Mouse (Mus musculus): Measurements from ENCODE around the gene Bcar3. TPM values are rescaled to one million over a fixed set of nuclear protein-coding genes. Genes with fewer than 3 reads are reported as not detected.

The Bcar3 gene
- total and polyA plus RNA-seq, 3 experiments = not detected

- no peaks in the 10 kb centered on the region for H3K36me3 ChIP-seq (ENCODE audit: control insufficient read depth in 1 of 2, insufficient read depth in 2 of 2, low read length in 2 of 2)
- H3K27ac ChIP-seq (ENCODE audit: control insufficient read depth, low read depth, low read length) = no peak overlapping the region
- no peaks in the 10 kb centered on the region for H3K79me2 ChIP-seq (ENCODE audit: control insufficient read depth, insufficient read depth, low read length, poor library complexity)
- no peak overlapping the region for H3K4me3 ChIP-seq (ENCODE audit: control insufficient read depth in 1 of 2, insufficient read depth in 1 of 2, low read depth in 2 of 2, low read length in 2 of 2)
- TF ChIP-seq CTCF (IDR thresholded peaks at IDR 0.05 in 2 of 3, conservative IDR thresholded peaks at IDR 0.05 in 1 of 3; ENCODE audit: control insufficient read depth in 1 of 3, insufficient read depth in 1 of 3, low read depth in 2 of 3, low read length in 3 of 3, poor library complexity in 1 of 3, severe bottlenecking in 1 of 3) (no peak), SIN3A (IDR thresholded peaks at IDR 0.05; ENCODE audit: low read length) (no peak), TCF12 (IDR thresholded peaks at IDR 0.05; ENCODE audit: low read depth, low read length) (no peak), NELFE (IDR thresholded peaks at IDR 0.05; ENCODE audit: low read depth, low read length) (no peak), ZNF384 (IDR thresholded peaks at IDR 0.05; ENCODE audit: low read depth, low read length) (no peak)
- no peaks in the 10 kb centered on the region for H3K9me3 ChIP-seq (replicated peaks; ENCODE audit: insufficient read depth, low read length)
- DNase-seq (ENCODE audit: low read depth, low spot score) = no peak
- H3K9ac ChIP-seq (ENCODE audit: control insufficient read depth, low read depth, low read length, poor library complexity, severe bottlenecking) = no peak overlapping the region
- H3K27me3 ChIP-seq (ENCODE audit: control insufficient read depth in 1 of 2, insufficient read depth in 2 of 2, low read length in 2 of 2) = no peaks in the 10 kb centered on the region; a peak in 1 of 4 replicates
- H3K4me1 ChIP-seq (ENCODE audit: control insufficient read depth in 1 of 2, insufficient read depth in 2 of 2, low read length in 2 of 2) = no peaks in the 10 kb centered on the region
Measured at GRCm38 (mm10) chr3:122337992-122338391, 44.1 kb downstream of the Bcar3 start.

GRCm38 (mm10) chr3:122338897-122339296 is 45.0 kb downstream of the Bcar3 start:
- no peak overlapping the region for H3K9ac ChIP-seq (ENCODE audit: control insufficient read depth, low read depth, low read length, poor library complexity, severe bottlenecking)
- H3K79me2 ChIP-seq (ENCODE audit: control insufficient read depth, insufficient read depth, low read length, poor library complexity) = no peaks in the 10 kb centered on the region
- no peaks in the 10 kb centered on the region for H3K9me3 ChIP-seq (replicated peaks; ENCODE audit: insufficient read depth, low read length)
- no peak overlapping the region for H3K4me3 ChIP-seq (ENCODE audit: control insufficient read depth in 1 of 2, insufficient read depth in 1 of 2, low read depth in 2 of 2, low read length in 2 of 2)
- TF ChIP-seq NRF1 (IDR thresholded peaks at IDR 0.05; ENCODE audit: insufficient read depth, low read depth, low read length, poor library complexity, severe bottlenecking) = no peak
- no peak for TF ChIP-seq ZKSCAN1 (IDR thresholded peaks at IDR 0.05; ENCODE audit: low read depth, low read length)
- TF ChIP-seq MYC (IDR thresholded peaks at IDR 0.05; ENCODE audit: low read depth, low read length) = no peak
- TF ChIP-seq USF1 (IDR thresholded peaks at IDR 0.05; ENCODE audit: low read depth, low read length) = no peak
- TF ChIP-seq ELF1 (IDR thresholded peaks at IDR 0.05; ENCODE audit: low read depth, low read length) = no peak
- no peak for TF ChIP-seq CTCF (IDR thresholded peaks at IDR 0.05 in 2 of 3, conservative IDR thresholded peaks at IDR 0.05 in 1 of 3; ENCODE audit: control insufficient read depth in 1 of 3, insufficient read depth in 1 of 3, low read depth in 2 of 3, low read length in 3 of 3, poor library complexity in 1 of 3, severe bottlenecking in 1 of 3)
- TF ChIP-seq TBP (IDR thresholded peaks at IDR 0.05; ENCODE audit: low read depth, low read length) = no peak
- no peak for TF ChIP-seq ZNF384 (IDR thresholded peaks at IDR 0.05; ENCODE audit: low read depth, low read length)
- TF ChIP-seq SIN3A (IDR thresholded peaks at IDR 0.05; ENCODE audit: low read length) = no peak
- TF ChIP-seq GATA1 (IDR thresholded peaks at IDR 0.05; ENCODE audit: low read depth, low read length) = no peak
- TF ChIP-seq MAFK (IDR thresholded peaks at IDR 0.05; ENCODE audit: borderline replicate concordance, low read depth, low read length) = no peak
- TF ChIP-seq POLR2AphosphoS2 (IDR thresholded peaks at IDR 0.05; ENCODE audit: low read length) = no peak
- no peak for TF ChIP-seq E2F4 (IDR thresholded peaks at IDR 0.05; ENCODE audit: borderline replicate concordance, low read depth, low read length)
- no peaks in the 10 kb centered on the region for H3K4me1 ChIP-seq (ENCODE audit: control insufficient read depth in 1 of 2, insufficient read depth in 2 of 2, low read length in 2 of 2)
- no peaks in the 10 kb centered on the region; a peak in 1 of 4 replicates for H3K27me3 ChIP-seq (ENCODE audit: control insufficient read depth in 1 of 2, insufficient read depth in 2 of 2, low read length in 2 of 2)
- no peak overlapping the region for H3K27ac ChIP-seq (ENCODE audit: control insufficient read depth, low read depth, low read length)
- DNase-seq (ENCODE audit: low read depth, low spot score) = no peak
- H3K36me3 ChIP-seq (ENCODE audit: control insufficient read depth in 1 of 2, insufficient read depth in 2 of 2, low read length in 2 of 2) = no peaks in the 10 kb centered on the region

All from MEL (cell line).